Mouse (Mus musculus): ENCODE data around the gene 4933425L06Rik.
A peak's percentile ranks its signal among the peaks of the same experiment; 100 is the strongest.

Gene 4933425L06Rik

GRCm38 (mm10) chr13:105081862-105082261 lies at the start of gene 4933425L06Rik:
TSS of gene 4933425L06Rik (plus strand) at chr13:105082122.
- no peak for DNase-seq (ENCODE audit: low spot score in 2 of 2)

- no peak for DNase-seq (ENCODE audit: low spot score in 2 of 2)
These were observed 44.1 kb upstream of the 4933425L06Rik start for GRCm38 (mm10) chr13:105037816-105038215.

- DNase-seq (ENCODE audit: low spot score in 2 of 2), result no peak
These were observed 43.6 kb upstream of the 4933425L06Rik start for GRCm38 (mm10) chr13:105038334-105038733.

- no peak for DNase-seq (ENCODE audit: low spot score in 2 of 2)
These were observed 38.0 kb upstream of the 4933425L06Rik start for GRCm38 (mm10) chr13:105043882-105044281.

- no peak for DNase-seq (ENCODE audit: low spot score in 2 of 2)
These were observed 34.5 kb upstream of the 4933425L06Rik start for GRCm38 (mm10) chr13:105047377-105047776.

GRCm38 (mm10) chr13:105048662-105049061 lies 33.3 kb upstream of the 4933425L06Rik start:
- DNase-seq (ENCODE audit: low spot score in 2 of 2), result no peak

GRCm38 (mm10) chr13:105051432-105051831 lies 30.5 kb upstream of the 4933425L06Rik start:
- DNase-seq (ENCODE audit: low spot score in 2 of 2), result no peak

GRCm38 (mm10) chr13:105053618-105054017 lies 28.3 kb upstream of the 4933425L06Rik start:
- no peak for DNase-seq (ENCODE audit: low spot score in 2 of 2)

GRCm38 (mm10) chr13:105054181-105054940 lies 27.6 kb upstream of the 4933425L06Rik start, which contains the start of gene Rgs7bp:
TSS of gene Rgs7bp (minus strand) at chr13:105054930.
- peak; percentile 48 to 69 for DNase-seq (ENCODE audit: low spot score in 2 of 2)

GRCm38 (mm10) chr13:105054941-105055309 lies 27.0 kb upstream of the 4933425L06Rik start:
- DNase-seq (ENCODE audit: low spot score in 2 of 2), result no peak

- DNase-seq (ENCODE audit: low spot score in 2 of 2), result no peak
These were observed 26.5 kb upstream of the 4933425L06Rik start for GRCm38 (mm10) chr13:105055374-105055773.

- no peak for DNase-seq (ENCODE audit: low spot score in 2 of 2)
These were observed 15.8 kb upstream of the 4933425L06Rik start for GRCm38 (mm10) chr13:105066119-105066518.

- DNase-seq (ENCODE audit: low spot score in 2 of 2), result no peak
These were observed 14.8 kb upstream of the 4933425L06Rik start for GRCm38 (mm10) chr13:105066890-105067845.

GRCm38 (mm10) chr13:105089276-105089675 lies 7.4 kb downstream of the 4933425L06Rik start:
- DNase-seq (ENCODE audit: low spot score in 2 of 2), result no peak

- DNase-seq (ENCODE audit: low spot score in 2 of 2), result no peak
These were observed 14.4 kb downstream of the 4933425L06Rik start for GRCm38 (mm10) chr13:105096316-105096715.

- no peak for DNase-seq (ENCODE audit: low spot score in 2 of 2)
These were observed 18.8 kb downstream of the 4933425L06Rik start for GRCm38 (mm10) chr13:105100705-105101104.

GRCm38 (mm10) chr13:105104385-105104784 lies 22.5 kb downstream of the 4933425L06Rik start:
- no peak for DNase-seq (ENCODE audit: low spot score in 2 of 2)

- DNase-seq (ENCODE audit: low spot score in 2 of 2), result no peak
These were observed 29.7 kb downstream of the 4933425L06Rik start for GRCm38 (mm10) chr13:105111599-105111998.

- DNase-seq (ENCODE audit: low spot score in 2 of 2), result no peak
These were observed 39.7 kb downstream of the 4933425L06Rik start for GRCm38 (mm10) chr13:105121617-105122016.

GRCm38 (mm10) chr13:105122092-105122491 lies 40.2 kb downstream of the 4933425L06Rik start:
- no peak for DNase-seq (ENCODE audit: low spot score in 2 of 2)

GRCm38 (mm10) chr13:105130080-105130479 lies 48.2 kb downstream of the 4933425L06Rik start:
- no peak for DNase-seq (ENCODE audit: low spot score in 2 of 2)

GRCm38 (mm10) chr13:105132370-105132769 lies 50.4 kb downstream of the 4933425L06Rik start:
- no peak for DNase-seq (ENCODE audit: low spot score in 2 of 2)

Measured in urinary bladder, postnatal 4 days (tissue).